Mouse (Mus musculus) kidney, postnatal 36 days (tissue): Measurements from ENCODE around the gene Vmn1r174.
"Not testable (repeated sequence)": the region's sequence is repeated elsewhere in the genome, so short reads cannot be mapped to it uniquely, and the experiment has no call there.

ENCODE experiments used
- DNase-seq, 2 experiments: peaks; one replicate each; pipeline ENCODE4 v3.0.0; 2021 to 2022; ENCODE audit warnings: mixed read lengths in 2 of 2

Gene Vmn1r174

GRCm38 (mm10) chr7:23751970-23752369 is at the start of gene Vmn1r174:
TSS of gene Vmn1r174 (plus strand) at chr7:23752270.
- DNase-seq, result not testable (repeated sequence)

DNA sequence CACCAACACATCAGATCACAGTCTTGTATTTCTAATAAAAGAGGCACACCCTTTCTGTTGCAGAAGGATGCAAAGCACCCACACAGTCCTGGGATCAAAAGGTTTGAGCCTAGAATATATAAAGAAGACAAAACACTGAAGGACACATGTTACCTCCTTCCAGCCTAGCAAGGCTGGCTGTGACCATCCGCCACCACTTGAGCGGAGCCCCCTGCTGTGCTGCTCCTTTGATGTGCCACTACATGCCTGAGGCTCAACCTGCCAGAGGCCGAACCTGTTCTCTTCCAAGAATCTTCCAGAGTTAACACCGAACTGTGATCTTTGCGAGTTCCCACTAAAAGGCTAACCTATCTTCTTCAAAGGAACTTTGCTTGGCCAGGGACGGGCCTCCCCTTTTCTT is 32.5 kb downstream of the Vmn1r174 start:
- no peak for DNase-seq

DNA sequence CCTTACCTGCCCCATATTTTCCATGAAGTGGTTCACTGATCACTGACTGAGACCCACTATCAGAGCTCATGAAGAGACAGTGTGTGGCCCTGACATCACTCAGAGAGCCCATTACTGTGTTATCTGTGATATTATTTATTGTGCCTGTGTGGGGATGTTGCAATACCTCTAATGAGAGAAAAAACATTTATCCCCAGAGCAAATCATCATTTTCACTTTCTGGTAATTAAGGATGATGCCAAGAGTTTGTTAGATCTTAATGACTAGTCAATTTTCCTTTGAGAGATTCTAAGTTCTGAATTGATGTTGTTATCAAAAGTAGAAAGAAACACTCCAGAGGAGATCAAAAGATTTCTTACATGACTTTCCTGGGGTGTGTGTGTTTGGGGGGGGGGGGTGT is 58.5 kb downstream of the Vmn1r174 start, which contains the start of gene Vmn1r175:
Vmn1r175 (minus strand) TSS at position 101 of the 400 bp plus-strand sequence.
- DNase-seq, result not testable (repeated sequence)
